Mouse (Mus musculus) olfactory bulb, adult 2 months (tissue): Measurements from ENCODE around the gene Adamts5.

Source experiments
- CTCF ChIP-seq: fragments of 200-500 bp; IDR thresholded peaks from 2 replicates; pipeline ENCODE4 v1.5.1; 2012; ENCODE audit warnings: low read depth, mild to moderate bottlenecking, low read length, moderate library complexity; ENCODE audit not compliant: insufficient read depth
- POLR2A ChIP-seq: fragments of 200-500 bp; IDR thresholded peaks from 2 replicates; pipeline ENCODE4 v1.6.1; 2012; ENCODE audit warnings: mild to moderate bottlenecking, low read depth, low read length, moderate library complexity; ENCODE audit not compliant: insufficient read depth

DNA sequence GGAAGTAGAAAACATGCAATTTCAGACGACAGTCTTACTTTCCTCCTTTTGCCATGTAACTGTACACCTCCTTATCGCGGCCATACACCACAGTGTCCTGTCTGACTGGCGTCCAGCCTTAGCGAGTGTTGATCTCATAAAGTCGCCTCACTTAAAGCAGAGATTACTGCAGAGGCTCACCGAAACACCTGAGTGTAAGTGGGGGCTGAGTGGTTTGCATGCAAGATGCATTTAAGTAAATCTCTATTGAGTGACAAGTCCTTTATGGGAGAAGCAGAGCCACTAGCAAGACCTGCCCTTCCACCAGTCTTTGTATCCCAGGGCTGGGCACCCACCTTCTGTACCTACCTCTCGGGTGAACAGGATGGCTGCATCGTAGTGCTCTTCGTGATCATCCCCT lies 2.8 kb downstream of the Adamts5 start:
- TF ChIP-seq CTCF = no peak
- TF ChIP-seq POLR2A = no peak
